Mouse (Mus musculus): Measurements from ENCODE around the gene Ccdc134. TPM values are rescaled to one million over a fixed set of nuclear protein-coding genes. Genes with fewer than 3 reads are reported as not detected.
A peak's percentile ranks its signal among the peaks of the same experiment; 100 is the strongest.

The Ccdc134 gene
- polyA plus RNA-seq, 1 experiment: 0.70 TPM

DNA sequence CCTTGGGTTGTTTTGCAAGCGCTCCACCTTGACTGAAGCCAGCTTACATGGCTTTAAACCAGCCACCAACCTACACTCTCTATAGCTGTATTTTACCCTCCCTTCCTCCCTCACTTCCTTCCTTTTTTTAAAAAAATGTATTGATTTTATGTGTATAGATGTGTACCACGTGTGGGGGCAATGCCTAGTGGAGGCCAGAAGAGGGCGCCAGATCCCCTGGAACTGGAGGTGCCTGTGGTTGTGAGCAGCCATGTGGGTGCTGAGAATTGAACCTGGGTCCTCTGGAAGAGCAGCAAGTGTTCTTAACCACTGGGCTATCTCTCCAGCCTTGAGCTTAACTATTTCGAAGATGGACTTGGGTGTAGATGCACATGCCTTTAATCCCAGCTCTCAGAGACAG, 54.6 kb downstream of the Ccdc134 start:
- Histone ChIP-seq H3K36me3 (ENCODE audit: control insufficient read depth) (peaks cover 100% of the 10 kb centered on the region), H3K4me3 (replicated peaks) (no peak overlapping the region), H3K9me3 (ENCODE audit: control insufficient read depth, low read length) (peaks cover 35% of the 10 kb centered on the region), H3K4me1 (ENCODE audit: control insufficient read depth) (peaks cover 61% of the 10 kb centered on the region), H3K27me3 (ENCODE audit: control insufficient read depth) (no peaks in the 10 kb centered on the region; the same call in 1 of the 2 replicates)
- TF ChIP-seq TAL1 (IDR thresholded peaks at IDR 0.05; ENCODE audit: low read length) (no peak), GATA1 (IDR thresholded peaks at IDR 0.05; ENCODE audit: low read length) (no peak)

DNA sequence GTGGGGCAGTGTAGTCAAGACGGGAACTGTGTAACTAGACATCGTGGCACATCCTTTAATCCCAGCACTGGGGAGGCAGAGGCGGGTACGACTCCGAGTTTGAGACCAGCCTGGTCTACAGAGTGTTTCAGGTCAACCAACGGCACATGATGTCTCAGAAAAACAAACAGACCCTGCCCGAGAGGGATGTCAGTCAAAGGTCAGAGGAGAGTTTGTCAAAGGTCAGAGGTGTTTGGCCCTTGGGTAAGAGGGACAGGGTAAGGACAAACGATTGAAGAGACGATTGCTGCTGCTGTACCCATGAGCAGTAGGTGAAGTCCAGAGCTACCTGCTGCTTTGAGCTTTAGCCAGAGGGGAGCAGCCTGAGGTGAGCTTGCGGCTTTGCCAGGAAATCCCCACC, 55.9 kb downstream of the Ccdc134 start:
- peak overlapping the region; percentile 51 for H3K4me3 ChIP-seq (replicated peaks)
- no peaks in the 10 kb centered on the region; the same call in 1 of the 2 replicates for H3K27me3 ChIP-seq (ENCODE audit: control insufficient read depth)
- H3K36me3 ChIP-seq (ENCODE audit: control insufficient read depth): peaks cover 100% of the 10 kb centered on the region
- TF ChIP-seq GATA1 (IDR thresholded peaks at IDR 0.05; ENCODE audit: low read length) (no peak), TAL1 (IDR thresholded peaks at IDR 0.05; ENCODE audit: low read length) (no peak)
- H3K9me3 ChIP-seq (ENCODE audit: control insufficient read depth, low read length): peaks cover 38% of the 10 kb centered on the region
- H3K4me1 ChIP-seq (ENCODE audit: control insufficient read depth): peaks cover 74% of the 10 kb centered on the region

- Histone ChIP-seq H3K36me3 (ENCODE audit: control insufficient read depth) (peaks cover 100% of the 10 kb centered on the region), H3K9me3 (ENCODE audit: control insufficient read depth, low read length) (peaks cover 38% of the 10 kb centered on the region), H3K4me3 (replicated peaks) (peak overlapping the region; percentile 51), H3K4me1 (ENCODE audit: control insufficient read depth) (peaks cover 74% of the 10 kb centered on the region), H3K27me3 (ENCODE audit: control insufficient read depth) (no peaks in the 10 kb centered on the region; the same call in 1 of the 2 replicates)
- TF ChIP-seq GATA1 (IDR thresholded peaks at IDR 0.05; ENCODE audit: low read length) (peak; percentile 77), TAL1 (IDR thresholded peaks at IDR 0.05; ENCODE audit: low read length) (peak; percentile 97)
Observed at GRCm38 (mm10) chr15:82184183-82184582, 56.5 kb downstream of the Ccdc134 start.

- H3K9me3 ChIP-seq (ENCODE audit: control insufficient read depth, low read length): peaks cover 35% of the 10 kb centered on the region
- peaks cover 74% of the 10 kb centered on the region for H3K4me1 ChIP-seq (ENCODE audit: control insufficient read depth)
- no peak for TF ChIP-seq GATA1 (IDR thresholded peaks at IDR 0.05; ENCODE audit: low read length)
- no peak for TF ChIP-seq TAL1 (IDR thresholded peaks at IDR 0.05; ENCODE audit: low read length)
- peaks cover 100% of the 10 kb centered on the region for H3K36me3 ChIP-seq (ENCODE audit: control insufficient read depth)
- no peaks in the 10 kb centered on the region; the same call in 1 of the 2 replicates for H3K27me3 ChIP-seq (ENCODE audit: control insufficient read depth)
- H3K4me3 ChIP-seq (replicated peaks): peak overlapping the region; percentile 51
Observed at GRCm38 (mm10) chr15:82184656-82185055, 56.9 kb downstream of the Ccdc134 start.

- Histone ChIP-seq H3K27me3 (ENCODE audit: control insufficient read depth) (no peaks in the 10 kb centered on the region; the same call in 1 of the 2 replicates), H3K4me3 (replicated peaks) (peak overlapping the region; percentile 51), H3K9me3 (ENCODE audit: control insufficient read depth, low read length) (peaks cover 29% of the 10 kb centered on the region), H3K36me3 (ENCODE audit: control insufficient read depth) (peaks cover 100% of the 10 kb centered on the region), H3K4me1 (ENCODE audit: control insufficient read depth) (peaks cover 74% of the 10 kb centered on the region)
- peak; percentile 72 for TF ChIP-seq GATA1 (IDR thresholded peaks at IDR 0.05; ENCODE audit: low read length)
- no peak for TF ChIP-seq TAL1 (IDR thresholded peaks at IDR 0.05; ENCODE audit: low read length)
Observed at GRCm38 (mm10) chr15:82185062-82185783, 57.5 kb downstream of the Ccdc134 start.

DNA sequence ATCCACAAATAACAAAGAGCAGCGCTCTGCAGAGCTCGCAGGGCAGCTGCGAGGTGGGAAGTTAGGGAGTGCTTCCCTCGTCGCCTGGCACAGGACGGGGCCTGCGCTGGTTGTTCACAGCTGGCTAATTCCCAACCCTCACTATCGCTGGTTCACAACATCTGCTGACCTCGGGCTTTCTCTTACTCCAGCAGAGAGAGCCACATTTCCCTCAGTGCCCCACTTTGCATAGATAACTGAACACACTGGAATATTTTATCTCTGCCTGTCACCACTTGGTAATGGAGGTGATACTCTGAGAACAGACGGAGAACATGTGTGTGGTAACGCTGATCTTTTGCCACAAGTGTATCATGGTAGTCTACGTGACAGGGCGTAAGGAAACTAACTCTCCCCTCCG, 58.4 kb downstream of the Ccdc134 start:
- no peak; the same call in 1 of the 2 replicates for TF ChIP-seq GATA1 (IDR thresholded peaks at IDR 0.05; ENCODE audit: low read length)
- TF ChIP-seq TAL1 (IDR thresholded peaks at IDR 0.05; ENCODE audit: low read length): peak; percentile 49; the same call in 2 of the 3 replicates
- no peaks in the 10 kb centered on the region; the same call in 1 of the 2 replicates for H3K27me3 ChIP-seq (ENCODE audit: control insufficient read depth)
- peaks cover 68% of the 10 kb centered on the region for H3K4me1 ChIP-seq (ENCODE audit: control insufficient read depth)
- H3K4me3 ChIP-seq (replicated peaks): peak overlapping the region; percentile 21
- peaks cover 25% of the 10 kb centered on the region for H3K9me3 ChIP-seq (ENCODE audit: control insufficient read depth, low read length)
- H3K36me3 ChIP-seq (ENCODE audit: control insufficient read depth): peaks cover 100% of the 10 kb centered on the region

- no peak for TF ChIP-seq TAL1 (IDR thresholded peaks at IDR 0.05; ENCODE audit: low read length)
- peak overlapping the region; percentile 21 for H3K4me3 ChIP-seq (replicated peaks)
- H3K27me3 ChIP-seq (ENCODE audit: control insufficient read depth): no peaks in the 10 kb centered on the region; the same call in 1 of the 2 replicates
- H3K9me3 ChIP-seq (ENCODE audit: control insufficient read depth, low read length): peaks cover 21% of the 10 kb centered on the region
- peaks cover 100% of the 10 kb centered on the region for H3K36me3 ChIP-seq (ENCODE audit: control insufficient read depth)
- H3K4me1 ChIP-seq (ENCODE audit: control insufficient read depth): peaks cover 61% of the 10 kb centered on the region
Observed at GRCm38 (mm10) chr15:82186931-82187330, 59.2 kb downstream of the Ccdc134 start.

DNA sequence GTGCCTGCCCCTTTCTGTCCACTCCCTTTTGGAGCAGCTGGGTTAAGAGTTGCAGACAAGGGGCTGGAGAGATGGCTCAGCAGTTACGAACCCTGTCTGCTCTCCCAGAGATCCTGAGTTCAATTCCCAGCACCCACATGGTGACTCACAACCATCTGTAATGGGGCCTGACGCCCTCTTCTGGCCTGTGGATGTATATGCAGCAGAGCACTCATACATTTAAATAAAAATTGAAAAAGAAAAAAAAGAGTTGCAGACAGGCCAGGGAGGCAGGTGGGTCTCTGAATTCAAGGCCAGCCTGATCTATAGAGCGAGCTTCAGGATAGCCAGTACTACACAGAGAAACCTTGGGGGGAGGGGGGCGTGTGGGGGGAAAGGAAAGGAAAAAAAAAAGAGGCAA, 59.7 kb downstream of the Ccdc134 start:
- Histone ChIP-seq H3K36me3 (ENCODE audit: control insufficient read depth) (peaks cover 100% of the 10 kb centered on the region), H3K9me3 (ENCODE audit: control insufficient read depth, low read length) (peaks cover 16% of the 10 kb centered on the region), H3K4me3 (replicated peaks) (no peak overlapping the region), H3K27me3 (ENCODE audit: control insufficient read depth) (no peaks in the 10 kb centered on the region; the same call in 1 of the 2 replicates), H3K4me1 (ENCODE audit: control insufficient read depth) (peaks cover 59% of the 10 kb centered on the region)
- TF ChIP-seq TAL1 (IDR thresholded peaks at IDR 0.05; ENCODE audit: low read length): no peak
- TF ChIP-seq GATA1 (IDR thresholded peaks at IDR 0.05; ENCODE audit: low read length): no peak

DNA sequence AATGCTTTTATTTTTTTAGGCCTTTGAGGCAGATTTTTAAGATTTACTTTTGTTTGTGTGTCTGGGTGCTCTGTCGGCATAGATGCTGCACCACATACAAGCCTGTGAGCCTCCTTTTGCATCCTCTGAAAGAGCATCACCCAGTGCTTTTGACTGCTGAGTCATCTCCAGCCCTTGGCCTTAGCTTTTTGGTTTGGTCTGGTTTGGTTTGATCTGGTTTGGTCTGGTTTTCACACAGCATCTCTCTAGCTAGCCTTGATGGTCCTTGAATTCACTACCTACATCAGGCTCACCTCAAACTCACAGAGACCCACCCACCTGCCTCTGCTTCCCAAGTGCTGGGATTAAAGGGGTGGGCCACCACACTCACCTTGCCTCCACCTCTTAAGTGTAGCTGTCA, 60.2 kb downstream of the Ccdc134 start:
- peaks cover 11% of the 10 kb centered on the region for H3K9me3 ChIP-seq (ENCODE audit: control insufficient read depth, low read length)
- H3K36me3 ChIP-seq (ENCODE audit: control insufficient read depth): peaks cover 100% of the 10 kb centered on the region
- TF ChIP-seq GATA1 (IDR thresholded peaks at IDR 0.05; ENCODE audit: low read length) (no peak), TAL1 (IDR thresholded peaks at IDR 0.05; ENCODE audit: low read length) (no peak)
- H3K4me3 ChIP-seq (replicated peaks): no peak overlapping the region
- H3K4me1 ChIP-seq (ENCODE audit: control insufficient read depth): peaks cover 57% of the 10 kb centered on the region
- H3K27me3 ChIP-seq (ENCODE audit: control insufficient read depth): no peaks in the 10 kb centered on the region; the same call in 1 of the 2 replicates
